Mouse (Mus musculus) gastrocnemius, postnatal 10 days (tissue): ENCODE results near the gene Gm9821. TPM values are rescaled to one million over a fixed set of nuclear protein-coding genes. Genes with fewer than 3 reads are reported as not detected.

Source experiments
- DNase-seq: peaks from one replicate; pipeline ENCODE4 v3.0.0; 2021; ENCODE audit warnings: mixed read lengths
- total RNA-seq, 2 experiments: library from RNA; stranded (reverse); gene quantifications; 2 replicates each; pipeline ENCODE4 v1.2.3; 2021

Gm9821 gene
- total RNA-seq, 2 experiments from 2014 or later = not detected

DNA sequence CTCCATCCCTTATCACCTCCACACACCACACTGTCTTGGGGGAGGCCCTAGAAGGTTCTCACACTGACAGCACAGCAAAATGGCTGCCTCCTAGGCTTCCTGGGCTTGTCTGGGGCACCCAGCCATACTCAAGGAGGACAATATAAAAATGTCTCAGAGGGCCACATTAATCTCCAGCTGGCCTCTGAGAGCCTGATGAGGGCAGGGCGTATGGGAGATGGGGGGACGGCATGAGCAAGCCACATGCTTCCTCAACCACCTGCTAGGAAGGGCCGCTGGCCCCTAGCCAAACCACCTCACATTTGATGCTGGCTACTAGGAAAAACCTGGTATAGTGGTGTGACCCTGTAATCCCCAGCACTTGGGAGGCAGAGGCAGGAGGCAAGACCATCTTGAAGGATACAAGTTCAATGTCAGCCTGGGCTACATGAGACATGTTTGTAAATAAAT, 3.3 kb downstream of the Gm9821 start:
- DNase-seq = peak; percentile 50

DNA sequence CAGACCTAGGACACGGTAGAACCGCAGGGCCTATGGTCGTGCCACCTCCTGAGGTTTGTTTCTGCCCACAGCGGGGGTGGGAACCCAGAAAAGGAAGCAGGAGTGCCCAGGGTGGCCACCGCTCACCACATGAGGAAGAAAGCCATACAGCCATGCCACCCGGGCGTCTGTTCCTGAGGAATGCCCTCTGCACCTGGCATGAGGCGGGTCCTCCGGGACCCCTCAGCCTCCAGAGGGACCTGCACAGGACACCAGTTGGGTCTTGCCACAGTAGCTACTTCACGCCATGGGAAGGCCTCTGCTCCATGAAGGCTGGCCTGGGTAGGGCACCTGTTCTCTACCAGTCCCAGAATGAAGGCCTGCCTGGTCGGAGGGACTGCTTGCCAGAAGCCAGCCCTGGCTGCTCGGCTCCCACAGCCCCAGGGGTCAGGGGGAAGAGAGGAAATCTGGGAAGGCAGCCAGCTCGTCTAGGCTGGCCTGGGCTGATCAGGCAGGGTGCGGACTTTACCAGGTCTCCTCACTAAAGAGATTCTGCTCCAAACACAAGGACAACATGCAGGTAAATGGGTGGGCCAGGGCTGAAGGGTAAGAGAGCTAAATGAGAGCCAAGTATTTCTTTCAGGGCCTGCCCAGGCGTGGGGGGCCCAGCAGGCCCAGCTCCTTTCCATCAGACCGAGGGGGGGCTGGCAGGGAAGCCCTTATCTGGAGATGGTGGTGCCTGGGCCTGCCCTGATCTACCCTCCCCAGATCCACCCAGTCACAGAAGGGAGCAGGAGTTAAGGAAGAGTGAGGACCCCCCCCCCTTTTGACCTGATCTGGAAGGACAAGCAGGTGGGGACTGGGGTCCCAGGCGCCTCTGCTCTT, 4.1 kb downstream of the Gm9821 start:
- peak; percentile 70 for DNase-seq

DNA sequence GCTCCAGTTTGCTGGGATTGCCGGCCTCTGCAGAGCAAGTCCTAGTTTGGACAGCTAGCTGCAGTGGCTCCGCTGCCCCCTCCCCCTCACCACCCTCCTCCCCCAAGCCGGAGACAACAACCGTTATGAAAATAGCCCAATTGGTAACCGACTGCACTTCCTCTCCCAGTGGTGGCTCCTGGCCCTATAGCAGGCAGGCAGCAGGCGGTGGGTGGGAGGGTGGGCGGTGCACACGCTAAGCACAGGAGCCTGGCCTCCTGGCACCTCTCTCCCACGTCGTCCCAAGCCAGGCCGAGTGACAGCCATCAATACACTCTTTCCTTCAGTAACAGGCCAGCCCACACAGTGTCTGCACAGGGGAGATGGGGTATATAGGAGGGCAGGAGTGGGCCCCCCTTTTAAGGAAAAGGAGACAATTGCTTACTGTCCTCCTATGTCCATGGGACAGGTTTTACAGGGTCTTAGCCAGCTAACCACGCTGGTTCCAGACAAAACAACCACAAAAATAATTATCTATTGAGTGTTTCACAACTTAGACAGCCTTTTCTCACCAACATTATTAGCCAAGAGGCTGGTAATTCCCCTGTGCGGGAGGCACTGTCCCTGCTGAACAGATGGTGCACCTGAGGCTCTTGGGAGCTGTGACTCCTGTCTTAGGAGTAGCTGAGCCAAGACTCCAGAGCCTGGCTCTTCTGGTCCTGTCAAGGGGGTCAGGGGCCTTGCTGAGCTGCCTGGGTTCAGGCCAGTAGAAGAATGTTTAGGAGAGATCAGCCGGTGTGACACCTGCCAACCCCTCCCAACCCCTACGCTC, 5.0 kb downstream of the Gm9821 start:
- DNase-seq = peak; percentile 58

DNA sequence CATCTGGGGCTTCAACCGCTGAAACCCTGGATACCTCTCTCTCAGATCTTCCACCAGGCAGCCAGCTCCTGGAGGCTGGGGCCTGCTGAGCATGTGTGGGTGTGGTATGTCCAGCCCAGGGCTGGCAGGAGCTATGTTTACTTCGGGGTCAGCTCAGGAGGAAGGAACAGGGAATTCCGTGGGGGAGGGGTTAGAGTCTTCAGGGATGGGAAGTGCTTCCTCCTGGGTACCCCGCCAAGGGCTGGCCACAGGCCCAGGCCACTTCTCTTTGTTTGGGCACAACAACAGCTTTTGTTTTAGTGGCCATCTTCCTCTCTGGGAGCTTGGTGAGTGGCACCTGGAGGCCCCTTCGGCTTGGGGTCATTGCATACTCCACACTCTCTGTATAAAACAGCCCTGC, 8.3 kb downstream of the Gm9821 start:
- DNase-seq = peak; percentile 53

DNA sequence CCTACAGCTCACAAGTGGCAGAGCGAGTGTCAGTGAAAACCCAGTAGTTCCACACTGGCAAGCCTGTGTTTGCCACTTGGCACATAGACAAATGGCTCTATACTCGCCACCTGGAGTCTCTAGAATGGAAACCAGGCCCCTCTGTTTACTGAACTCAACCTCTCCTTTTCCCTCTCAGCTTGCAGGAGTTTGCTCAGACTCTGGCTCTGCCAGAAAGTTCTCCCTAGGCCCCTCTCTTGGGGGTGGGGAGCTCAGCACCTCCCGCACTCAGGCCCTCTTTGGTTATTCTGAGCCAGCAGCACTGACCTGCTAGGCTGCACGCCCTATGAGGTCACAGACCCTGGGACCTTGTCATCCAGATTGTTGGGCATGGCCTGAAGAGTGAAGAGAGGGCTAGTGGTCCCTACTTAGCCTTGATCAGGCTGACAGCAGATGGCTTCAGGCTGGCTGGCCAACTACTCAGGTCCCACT, 9.7 kb downstream of the Gm9821 start:
- DNase-seq = no peak

DNA sequence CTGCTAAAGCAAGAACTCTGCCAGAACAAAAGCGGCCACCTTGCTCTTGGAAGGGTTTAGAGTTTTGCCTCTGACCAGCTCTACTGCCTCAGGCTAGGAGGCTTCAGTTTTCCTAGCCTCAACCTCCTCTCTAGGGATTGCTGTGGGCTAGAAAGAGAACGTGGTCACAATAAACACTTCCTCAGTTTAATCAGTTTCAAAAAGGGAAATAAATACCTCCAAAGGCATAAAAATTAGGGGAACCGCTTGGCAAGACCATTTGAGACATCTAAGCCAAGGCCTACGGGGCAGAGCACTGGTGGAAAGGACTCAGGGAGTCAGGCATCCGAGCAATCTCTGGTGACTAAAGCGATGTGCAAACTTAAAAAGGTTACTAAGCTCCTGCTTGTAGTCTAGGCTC, 10.4 kb downstream of the Gm9821 start:
- no peak for DNase-seq

DNA sequence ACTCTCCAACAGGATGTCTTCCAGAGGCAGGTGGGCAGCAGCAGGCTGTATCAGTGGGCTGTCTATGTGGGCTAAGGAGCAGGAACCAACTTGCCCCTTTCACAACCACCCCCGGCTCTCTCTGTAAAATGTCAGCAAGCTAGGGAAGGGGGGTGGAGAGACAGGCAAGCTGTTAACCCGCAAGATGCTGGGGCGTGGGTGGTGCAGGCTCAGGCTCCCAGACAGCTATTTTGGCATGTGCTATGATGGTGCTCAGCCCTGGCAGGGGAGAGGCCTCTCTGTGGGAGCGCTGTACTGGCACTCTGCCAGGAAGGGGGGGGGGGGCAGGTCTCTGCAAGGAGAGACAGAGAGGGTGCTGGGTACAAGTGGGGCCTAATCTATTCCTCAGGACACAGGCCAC, 11.6 kb downstream of the Gm9821 start:
- DNase-seq = no peak

DNA sequence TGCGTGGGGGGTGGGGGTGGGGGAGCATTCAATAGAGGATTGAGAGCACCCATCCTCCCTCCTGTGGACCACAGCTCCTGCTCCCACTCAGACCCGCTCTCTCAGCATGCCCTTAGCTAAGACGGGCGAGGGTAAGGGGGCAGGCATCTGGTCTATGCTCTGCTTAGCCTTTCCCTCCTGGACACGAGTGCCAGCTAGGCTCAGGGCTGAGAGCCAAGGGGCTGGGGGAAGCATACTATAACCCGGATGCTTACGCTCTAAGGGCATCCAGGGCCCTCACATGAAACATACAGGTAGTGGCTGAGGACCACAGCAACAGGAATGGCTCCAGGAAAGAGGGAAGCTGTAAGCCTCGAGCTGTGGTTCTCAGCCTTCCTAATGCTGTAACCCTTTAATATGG, 12.5 kb downstream of the Gm9821 start:
- DNase-seq = no peak

DNA sequence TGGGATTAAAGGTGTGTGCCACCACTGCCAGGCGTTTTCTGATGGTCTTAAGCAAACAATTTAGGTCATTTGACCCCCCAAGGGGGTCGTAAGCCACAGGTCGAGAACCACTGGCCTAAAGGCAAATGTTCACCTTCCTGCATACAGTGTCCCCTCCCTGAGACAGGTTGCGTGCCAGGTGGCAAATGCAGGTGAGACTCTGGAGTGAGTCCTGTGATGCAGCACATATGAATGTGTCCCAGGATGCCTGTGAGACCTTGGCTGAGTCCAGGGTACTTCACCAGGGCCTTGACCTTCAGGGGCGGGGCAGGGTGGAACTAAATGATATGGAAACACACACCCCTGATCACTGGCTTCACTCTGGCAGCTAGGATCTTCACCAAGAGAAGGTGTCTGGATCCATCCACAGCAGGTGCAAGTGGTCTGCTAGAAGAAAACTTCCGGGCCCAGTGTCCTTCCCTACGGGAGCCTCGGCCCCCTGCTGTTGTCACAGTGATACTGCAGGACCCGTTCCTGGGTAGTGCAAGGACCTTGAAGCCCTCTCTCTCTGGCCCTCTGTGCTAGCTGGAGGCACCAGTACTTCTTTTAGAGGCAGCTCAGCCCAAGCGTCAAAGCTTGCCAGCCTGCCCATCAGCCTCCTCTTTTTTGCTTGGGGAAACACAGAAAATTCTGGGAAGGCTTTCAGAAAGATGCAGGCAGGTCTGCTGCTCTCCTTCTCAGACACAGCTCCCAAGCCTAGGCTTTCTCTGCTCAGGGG, 13.4 kb downstream of the Gm9821 start:
- DNase-seq = peak; percentile 72

DNA sequence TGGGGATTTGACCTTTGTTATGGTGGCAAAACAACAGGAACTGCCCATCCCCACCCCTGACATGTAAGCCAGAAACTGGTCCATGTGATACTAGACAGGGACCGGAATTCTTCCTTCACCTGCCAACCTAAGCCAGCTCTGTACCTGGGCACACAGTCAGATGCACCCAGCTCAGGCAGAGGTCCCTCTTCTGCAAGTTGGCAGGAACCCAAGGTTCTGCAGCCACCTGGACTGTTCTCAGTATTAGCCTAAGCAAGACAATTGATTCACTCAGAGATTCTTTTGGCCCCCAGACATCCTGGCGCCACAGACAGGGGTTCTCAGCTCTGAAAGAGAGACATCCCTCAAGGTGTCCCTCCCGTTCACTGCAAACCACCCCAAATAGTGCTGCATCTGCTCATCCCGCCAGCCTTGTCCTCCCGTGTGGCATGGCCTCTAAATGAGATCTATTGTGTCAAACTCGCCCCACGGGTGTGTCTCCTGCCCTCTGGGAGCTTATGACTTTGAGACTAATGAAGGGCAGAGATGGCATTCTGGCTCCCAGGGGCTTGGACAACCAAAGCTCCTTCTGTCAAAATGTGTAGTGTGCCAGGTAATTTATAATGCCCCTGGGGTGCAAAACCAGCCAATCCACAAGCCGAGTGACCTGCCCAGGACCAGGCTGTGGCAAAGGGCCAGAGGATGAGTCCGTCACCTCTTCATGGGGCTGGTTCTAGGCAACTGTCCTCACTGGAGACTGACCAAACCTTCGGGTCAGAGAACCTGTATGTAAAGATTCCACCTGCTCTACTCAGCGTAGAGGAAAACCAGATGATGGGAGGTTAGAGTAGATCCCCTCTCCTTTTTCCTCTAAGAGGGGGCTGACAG, 14.3 kb downstream of the Gm9821 start:
- DNase-seq = no peak

DNA sequence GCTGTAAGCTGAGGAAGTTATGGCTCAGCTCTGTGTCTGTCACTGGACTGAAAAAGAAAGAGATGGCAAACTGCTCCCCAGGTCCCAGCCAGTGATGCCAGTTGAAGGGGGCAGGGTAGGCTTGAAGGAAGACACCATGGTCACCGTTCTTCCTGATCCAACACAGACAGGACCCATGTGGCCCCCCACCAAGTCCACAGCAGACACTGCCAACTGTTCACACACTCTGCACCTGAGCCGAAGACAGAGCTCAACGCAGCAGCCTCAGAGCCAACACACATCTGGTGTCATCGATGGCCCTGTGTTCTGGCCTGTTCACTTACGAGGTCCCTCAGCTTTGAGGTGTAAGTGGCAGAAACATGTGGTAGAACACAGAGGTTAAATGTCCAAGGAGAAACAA, 15.0 kb downstream of the Gm9821 start:
- no peak for DNase-seq

DNA sequence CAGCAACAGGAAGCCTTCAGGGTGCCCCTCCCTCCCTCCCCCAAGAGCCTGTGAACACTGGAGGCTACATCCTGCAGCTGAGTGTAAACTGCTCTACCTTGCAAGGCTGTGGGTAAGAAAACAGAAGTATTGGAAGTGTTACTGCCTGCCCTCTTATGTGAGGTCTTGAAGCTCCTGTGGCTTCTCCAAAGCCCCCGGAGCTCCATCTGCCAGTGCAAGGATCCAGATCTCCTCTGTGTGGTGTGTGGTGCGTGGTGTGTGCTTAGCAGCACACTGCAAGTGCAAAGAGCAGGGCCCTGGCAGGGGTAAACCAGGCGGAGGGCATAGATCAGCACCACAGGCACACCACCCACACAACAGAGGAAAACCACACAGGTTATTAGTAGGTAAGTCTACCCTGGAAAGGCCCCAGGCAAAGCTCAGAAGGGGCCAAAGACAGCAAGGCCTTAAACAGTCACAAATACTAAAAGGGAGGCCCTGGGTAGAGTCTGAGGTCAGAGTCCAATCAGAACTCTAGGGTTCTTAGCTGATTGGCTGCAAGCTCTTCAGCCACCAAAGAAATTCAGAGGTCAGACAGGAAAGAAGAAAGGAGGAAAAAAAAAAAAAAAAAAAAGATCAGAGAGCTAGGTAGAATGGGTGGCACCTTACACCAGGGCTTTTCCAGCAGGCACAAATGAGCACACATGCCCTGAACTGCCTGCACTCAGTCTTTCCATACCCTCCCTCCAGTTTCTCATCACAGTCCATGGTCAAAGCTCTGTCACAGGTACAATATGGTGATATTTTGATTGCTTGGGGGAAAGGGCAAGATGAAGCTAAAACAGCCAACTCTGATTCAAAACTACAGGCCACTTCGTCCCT, 16.6 kb downstream of the Gm9821 start:
- no peak for DNase-seq

DNA sequence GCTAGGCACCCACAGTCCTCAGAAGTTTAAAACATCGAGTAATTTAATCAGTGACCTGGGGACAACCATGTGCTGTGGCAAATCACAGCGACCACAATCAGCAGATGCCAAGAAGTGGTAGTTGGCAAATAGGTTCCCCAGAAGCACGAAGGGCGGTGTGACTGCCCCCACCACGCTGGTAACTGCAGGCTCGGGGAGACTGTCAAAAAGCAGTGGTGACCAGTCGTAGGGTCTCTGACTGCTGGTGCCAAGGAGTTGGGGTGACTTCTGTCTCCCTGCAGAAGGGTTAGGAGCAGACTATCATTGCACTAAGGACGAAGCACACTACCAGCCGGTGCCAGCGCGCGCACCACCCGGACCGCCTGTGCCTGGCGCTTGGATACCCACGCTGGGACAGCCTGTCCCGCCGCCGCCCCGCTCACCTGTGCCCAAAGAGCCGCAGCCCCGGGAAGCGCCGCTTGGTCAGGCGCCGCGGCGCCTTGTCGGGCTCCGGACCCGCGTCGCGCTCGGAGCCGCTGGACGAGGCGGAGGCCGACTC, 17.4 kb downstream of the Gm9821 start:
- no peak for DNase-seq

DNA sequence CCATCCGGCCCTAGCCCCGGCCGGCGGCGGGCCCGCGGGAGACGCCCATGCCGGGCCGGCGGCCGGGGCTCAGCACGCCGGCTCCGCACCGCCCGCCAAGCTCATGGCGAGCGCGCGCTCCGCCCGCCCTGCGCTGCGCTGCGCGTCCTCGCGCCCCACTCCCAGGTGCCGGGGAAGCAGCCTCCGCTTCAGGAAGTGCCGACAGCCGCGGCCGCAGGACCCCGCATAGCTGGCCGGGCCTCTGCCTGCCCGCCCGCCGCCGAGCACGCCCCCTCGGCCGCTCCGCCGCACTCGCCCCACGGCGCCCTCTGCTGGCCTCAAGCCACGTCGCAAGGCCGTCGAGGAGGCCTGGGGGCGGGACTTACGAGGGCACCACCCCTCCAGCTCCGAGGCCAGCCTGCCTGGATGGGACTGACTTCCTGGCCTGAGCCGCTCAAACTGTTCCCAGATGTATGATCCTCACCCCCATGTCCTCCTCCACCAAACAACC, 18.0 kb downstream of the Gm9821 start:
- DNase-seq = peak; percentile 99

DNA sequence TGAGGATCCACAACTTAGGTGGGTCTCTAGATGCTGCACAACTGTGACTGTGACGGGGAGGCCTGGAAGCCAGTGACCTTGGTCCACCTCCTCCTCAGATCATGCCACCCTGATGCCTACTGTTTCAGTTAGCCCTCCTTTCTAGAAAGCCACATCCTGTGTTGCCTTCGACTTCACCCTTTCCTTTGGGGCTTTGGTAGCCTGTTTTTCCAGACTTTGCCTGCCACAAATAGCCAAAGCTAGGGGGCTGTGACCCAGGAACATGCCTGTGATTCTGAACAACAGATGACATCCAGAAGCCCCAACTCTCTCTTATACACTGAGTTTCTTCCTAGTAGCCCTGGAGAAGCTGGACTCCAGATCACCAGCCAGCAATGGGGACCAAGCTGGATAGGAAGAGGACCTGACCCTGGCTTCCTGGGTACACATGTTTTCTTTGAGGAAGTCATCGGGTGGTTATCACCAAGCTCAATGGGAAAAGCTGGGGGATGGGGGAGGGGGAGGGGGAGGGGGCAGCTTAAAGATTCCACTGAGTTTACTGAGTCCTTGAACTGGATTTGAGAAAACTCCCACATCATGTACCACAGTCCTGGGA, 19.2 kb downstream of the Gm9821 start:
- no peak for DNase-seq

DNA sequence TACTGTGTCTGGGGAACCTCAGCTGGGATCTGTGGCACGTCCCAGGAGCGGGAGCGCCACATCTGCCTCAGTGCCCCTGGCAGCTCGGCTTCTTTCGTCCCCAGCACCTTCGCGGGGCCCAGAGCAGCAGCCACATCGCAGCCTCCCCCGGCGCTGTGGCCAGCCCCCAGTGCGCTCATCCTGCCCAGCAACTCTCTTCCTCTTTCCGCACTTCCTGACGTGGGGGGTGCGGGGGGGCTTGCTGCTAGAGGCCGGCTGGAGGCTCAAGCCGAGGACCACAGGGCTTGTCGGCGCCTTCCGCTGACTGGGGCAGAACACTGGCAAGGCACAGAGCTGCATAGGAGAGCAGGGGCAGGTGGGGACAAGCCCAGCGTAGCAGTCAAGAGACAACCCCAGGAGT, 19.9 kb downstream of the Gm9821 start:
- peak; percentile 51 for DNase-seq

DNA sequence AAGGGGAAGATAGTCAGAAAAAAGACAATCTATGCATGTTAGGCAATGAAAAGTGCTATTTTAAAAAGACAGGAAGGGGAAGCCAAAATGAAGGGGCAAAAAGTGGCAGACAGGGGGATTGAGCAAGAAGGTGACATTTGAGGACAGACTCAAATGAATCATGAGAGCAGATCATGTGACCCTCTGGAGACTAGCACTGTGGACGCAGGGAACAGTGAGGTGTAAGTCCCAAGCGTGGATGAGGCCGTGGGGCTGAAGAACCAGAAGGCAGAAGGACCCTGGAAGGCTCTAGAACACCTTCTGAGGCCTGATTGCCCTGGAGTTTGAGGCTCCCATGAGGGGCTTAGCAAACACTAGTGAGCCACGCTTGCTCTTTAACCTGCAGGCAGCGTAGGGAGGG, 20.9 kb downstream of the Gm9821 start:
- no peak for DNase-seq

DNA sequence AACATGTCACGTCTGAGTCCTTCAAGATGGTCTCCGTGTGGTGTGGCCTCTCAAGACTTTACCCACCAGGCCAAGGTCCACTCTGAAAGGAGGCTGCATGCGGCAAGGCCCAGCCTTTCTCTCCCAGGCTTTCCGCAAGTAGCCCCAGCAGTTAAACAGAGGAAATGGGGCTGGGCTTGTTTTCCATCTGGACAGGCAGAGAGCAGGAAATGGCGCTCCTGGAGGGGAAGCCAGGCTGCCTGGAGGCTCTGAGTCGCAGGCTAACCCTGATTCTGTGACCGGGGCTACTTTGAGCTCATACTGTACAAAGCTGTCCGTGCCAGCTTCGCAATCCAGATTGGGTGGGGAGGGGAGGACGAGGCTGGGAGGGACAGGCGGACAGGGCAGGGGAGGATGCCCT, 22.5 kb downstream of the Gm9821 start:
- no peak for DNase-seq

DNA sequence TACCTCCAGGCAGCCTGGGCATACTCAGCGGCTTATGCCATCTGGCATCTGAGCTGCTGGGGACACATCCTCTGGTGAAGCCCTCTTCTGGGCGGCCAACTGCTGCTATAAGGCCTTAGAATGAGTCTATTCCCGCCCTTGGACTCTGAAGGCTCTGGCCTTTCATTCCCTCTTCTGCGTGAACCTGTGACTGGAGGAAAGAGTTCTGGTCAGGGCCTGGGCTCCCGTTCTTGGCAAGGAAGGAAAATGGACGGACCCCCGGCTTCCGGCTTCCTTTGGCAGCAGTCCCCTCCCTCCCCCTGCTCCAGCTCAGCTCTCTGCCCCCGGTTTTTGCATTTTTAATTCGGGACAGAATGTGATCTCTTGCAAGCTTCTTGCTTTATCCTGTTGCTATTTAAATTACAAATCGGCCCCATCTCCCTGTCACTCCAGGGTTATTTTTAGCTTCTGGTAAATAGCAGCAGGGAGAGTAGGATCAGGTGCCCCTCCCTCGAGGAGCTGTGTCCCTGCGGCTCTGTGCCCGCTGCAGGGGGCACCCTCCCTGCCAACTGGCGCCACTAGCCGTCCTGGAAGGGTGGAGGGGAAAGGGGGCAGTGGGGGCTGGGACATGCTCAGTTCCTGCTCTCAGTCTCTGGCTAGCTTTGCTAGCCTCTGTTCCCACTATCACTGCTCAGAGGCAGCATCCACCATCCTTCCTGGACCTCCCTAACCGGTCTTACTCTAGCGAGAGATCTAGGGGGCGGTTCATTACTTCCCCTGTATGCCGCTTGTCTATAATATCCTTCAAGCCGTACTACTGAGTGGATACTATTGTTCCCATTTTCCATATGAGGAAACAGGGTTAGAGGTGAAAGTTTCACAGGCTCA, 26.0 kb downstream of the Gm9821 start:
- peak; percentile 46 for DNase-seq
